In the genomic region with DNA sequence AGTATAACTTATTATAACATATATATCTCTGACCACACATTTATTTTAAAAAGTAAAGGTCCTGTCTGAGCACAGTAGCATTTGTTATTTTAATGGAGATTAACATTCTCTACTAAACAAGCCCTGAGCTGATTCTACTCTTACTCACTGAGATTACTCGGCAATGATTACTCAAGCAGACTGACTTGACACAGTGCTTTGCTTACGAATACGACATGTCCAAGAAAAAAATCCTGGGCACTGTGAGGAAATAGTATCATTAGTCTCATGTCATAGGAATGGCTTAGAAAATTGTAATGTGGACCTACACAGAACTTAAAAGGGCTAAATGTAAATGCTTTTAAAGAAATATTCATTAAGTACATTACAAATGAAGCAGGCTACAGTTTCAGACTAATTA, we compare ENCODE assay signal across 32 mouse cellular contexts. TPM values are rescaled to one million over a fixed set of nuclear protein-coding genes. Genes with fewer than 3 reads are reported as not detected.
DNase-seq lines count a peak whose midpoint lies in the region; ATAC-seq and TF ChIP-seq lines count a peak whose summit lies in the region.
"Had no signal": no experiment of that assay in that cellular context is flagged by ENCODE, and none has a peak within 500 bp of the region (broad histone marks: within the 10 kb centered on the region; RNA-seq: fewer than 3 reads in every experiment).

No protein-coding gene starts in this region.

- TF ChIP-seq CTCF in embryonic fibroblast, embryonic 13.5 days (IDR thresholded peaks at IDR 0.05; ENCODE audit: borderline replicate concordance, insufficient read depth, low read length), result no peak
- TF ChIP-seq CTCF in left cerebral cortex, adult 2 months (IDR thresholded peaks at IDR 0.05), result no peak

- H3K9me3 ChIP-seq in forebrain, embryonic 14.5 days (replicated peaks; ENCODE audit: control insufficient read depth, low read length), result no peaks in the 10 kb centered on the region
- no peaks in the 10 kb centered on the region for H3K9me3 ChIP-seq in forebrain, embryonic 16.5 days (ENCODE audit: control insufficient read depth, low read length)
- H3K9me3 ChIP-seq: embryonic facial prominence, embryonic 10.5 days; embryonic facial prominence, embryonic 15.5 days; forebrain, embryonic 10.5 days; heart, embryonic 10.5 days; heart, embryonic 15.5 days; intestine, embryonic 15.5 days; limb, embryonic 13.5 days; lung, embryonic 15.5 days; megakaryocyte, embryonic 14.5 days; midbrain, embryonic 12.5 days; neural tube, embryonic 12.5 days had no signal

- H3K27ac ChIP-seq in forebrain, embryonic 14.5 days (ENCODE audit: low read depth, low read length), result no peak overlapping the region
- H3K27ac ChIP-seq in forebrain, embryonic 16.5 days (ENCODE audit: low read length), result no peak overlapping the region
- H3K27ac ChIP-seq in embryonic fibroblast, embryonic 13.5 days (ENCODE audit: insufficient read depth, low read length), result peak overlapping the region; percentile 67
- H3K27ac ChIP-seq in left cerebral cortex, adult 2 months, result no peak overlapping the region
- H3K27ac ChIP-seq: embryonic facial prominence, embryonic 10.5 days; embryonic facial prominence, embryonic 15.5 days; forebrain, embryonic 10.5 days; heart, embryonic 10.5 days; heart, embryonic 15.5 days; hindbrain, postnatal 0 days; intestine, embryonic 15.5 days; kidney, postnatal 0 days; limb, embryonic 13.5 days; lung, embryonic 15.5 days; midbrain, embryonic 12.5 days; neural tube, embryonic 12.5 days had no signal

- H3K36me3 ChIP-seq in forebrain, embryonic 14.5 days (ENCODE audit: control insufficient read depth, insufficient read depth, low read length), result peaks cover 18% of the 10 kb centered on the region
- H3K36me3 ChIP-seq in forebrain, embryonic 16.5 days (ENCODE audit: control insufficient read depth, insufficient read depth), result no peaks in the 10 kb centered on the region
- H3K36me3 ChIP-seq: intestine, embryonic 15.5 days had no signal

- H3K4me2 ChIP-seq in forebrain, embryonic 14.5 days (ENCODE audit: low read length), result no peak overlapping the region
- H3K4me2 ChIP-seq in forebrain, embryonic 16.5 days (ENCODE audit: low read length), result no peak overlapping the region
- H3K4me2 ChIP-seq: embryonic facial prominence, embryonic 15.5 days; heart, embryonic 15.5 days; intestine, embryonic 15.5 days; limb, embryonic 13.5 days; liver, embryonic 11.5 days; lung, embryonic 15.5 days; midbrain, embryonic 12.5 days; neural tube, embryonic 12.5 days had no signal

- no peaks in the 10 kb centered on the region for H3K4me1 ChIP-seq in forebrain, embryonic 14.5 days (ENCODE audit: control insufficient read depth, insufficient read depth, low read length)
- peaks cover 3% of the 10 kb centered on the region; the same call in 1 of the 2 replicates for H3K4me1 ChIP-seq in forebrain, embryonic 16.5 days (replicated peaks; ENCODE audit: control insufficient read depth, insufficient read depth, low read length)
- H3K4me1 ChIP-seq in embryonic fibroblast, embryonic 13.5 days (ENCODE audit: control insufficient read depth, insufficient read depth, low read length), result peaks cover 7% of the 10 kb centered on the region
- H3K4me1 ChIP-seq: embryonic facial prominence, embryonic 15.5 days; forebrain, embryonic 10.5 days; intestine, embryonic 15.5 days; limb, embryonic 13.5 days; midbrain, embryonic 12.5 days; neural tube, embryonic 12.5 days had no signal

- intact Hi-C loops in left cerebral cortex, postnatal 4 days (cut with DNase I), result loop anchor here (10.0 kb wide), 1 partner anchor 51 kb away; no protein-coding TSS in a partner anchor
- intact Hi-C loops in left cerebral cortex, adult 2 months (cut with DNase I), result no loop called here

- TF ChIP-seq POLR2A in embryonic fibroblast, embryonic 13.5 days (IDR thresholded peaks at IDR 0.05; ENCODE audit: low read depth, low read length), result no peak

- no peak for ATAC-seq in forebrain, embryonic 14.5 days
- no peak for ATAC-seq in forebrain, embryonic 16.5 days
- ATAC-seq: CD4-positive, CD25-positive, alpha-beta regulatory T cell, adult 4 months; hindbrain, postnatal 0 days; intestine, embryonic 15.5 days had no signal

- WGBS in forebrain, embryonic 14.5 days, result 31% methylated on average over 3 of the region's 3 CpGs
- 23% methylated on average over 3 of the region's 3 CpGs for WGBS in forebrain, embryonic 16.5 days

- no peak overlapping the region for H3K9ac ChIP-seq in forebrain, embryonic 14.5 days (ENCODE audit: low read length)
- no peak overlapping the region for H3K9ac ChIP-seq in forebrain, embryonic 16.5 days (replicated peaks; ENCODE audit: low read depth, low read length)
- H3K9ac ChIP-seq: embryonic facial prominence, embryonic 15.5 days; heart, embryonic 15.5 days; intestine, embryonic 15.5 days; limb, embryonic 13.5 days; lung, embryonic 15.5 days; midbrain, embryonic 12.5 days; neural tube, embryonic 12.5 days had no signal

- H3K4me3 ChIP-seq in forebrain, embryonic 14.5 days (ENCODE audit: low read depth, low read length), result no peak overlapping the region
- H3K4me3 ChIP-seq in forebrain, embryonic 16.5 days (replicated peaks; ENCODE audit: low read length), result no peak overlapping the region
- H3K4me3 ChIP-seq in embryonic fibroblast, embryonic 13.5 days (ENCODE audit: insufficient read depth, low read length), result no peak overlapping the region
- H3K4me3 ChIP-seq in left cerebral cortex, adult 2 months, result no peak overlapping the region
- H3K4me3 ChIP-seq: embryonic facial prominence, embryonic 10.5 days; embryonic facial prominence, embryonic 15.5 days; forebrain, embryonic 10.5 days; heart, embryonic 10.5 days; heart, embryonic 15.5 days; intestine, embryonic 15.5 days; limb, embryonic 13.5 days; lung, embryonic 15.5 days; megakaryocyte, embryonic 14.5 days; midbrain, embryonic 12.5 days; myocyte; neural tube, embryonic 12.5 days had no signal

- DNase-seq in forebrain, embryonic 14.5 days (ENCODE audit: low spot score), result peak; percentile 31
- DNase-seq in Muller cell, postnatal 12 days (ENCODE audit: inconsistent ontology term), result peak; percentile 73
- no peak for DNase-seq in left cerebral cortex, postnatal 4 days
- no peak for DNase-seq in right cerebral cortex, postnatal 25 days
- no peak for DNase-seq in left cerebral cortex, adult 2 months (ENCODE audit: extremely low spot score in 1 of 2, low spot score in 2 of 2)
- DNase-seq: adrenal gland, postnatal 36 days; cerebellum, adult 8-10 months; cerebellum, postnatal 25 days; gastrocnemius, postnatal 14 days; heart, adult 11 months; kidney, adult 2 months; kidney, postnatal 4 days; layer of hippocampus, postnatal 36 days; lung, postnatal 4 days had no signal

- no peaks in the 10 kb centered on the region for H3K27me3 ChIP-seq in forebrain, embryonic 14.5 days (replicated peaks; ENCODE audit: control insufficient read depth, insufficient read depth, low read length)
- no peaks in the 10 kb centered on the region for H3K27me3 ChIP-seq in forebrain, embryonic 16.5 days (replicated peaks; ENCODE audit: control insufficient read depth, insufficient read depth, low read length)
- H3K27me3 ChIP-seq: embryonic facial prominence, embryonic 15.5 days; heart, embryonic 15.5 days; intestine, embryonic 15.5 days; limb, embryonic 13.5 days; lung, embryonic 15.5 days; megakaryocyte, embryonic 14.5 days; midbrain, embryonic 12.5 days; neural tube, embryonic 12.5 days had no signal

RNA-seq across cellular contexts. Expression of a gene that starts 20.0 kb away (rescaled TPM):
- 32.6 and 47.7 TPM in 2 replicates for polyA plus RNA-seq in forebrain, embryonic 14.5 days (2014; fragmentation: Nextera tagmentation; extraction: Ambion mirVana)
- polyA plus RNA-seq in forebrain, embryonic 16.5 days (2015; fragmentation: Nextera tagmentation; extraction: Ambion mirVana), result 66.6 and 88.1 TPM in 2 replicates
- polyA plus RNA-seq in embryonic fibroblast, embryonic 13.5 days (2011; ENCODE audit: insufficient read length, low read depth, missing spikeins), result 36.6 and 40.7 TPM in 2 replicates
- 10 to 100 TPM; 59.6 to 62.6 TPM for total RNA-seq in left cerebral cortex, postnatal 4 days (2021)
- 10 to 100 TPM; 57.1 to 60.5 TPM for total RNA-seq in left cerebral cortex, adult 2 months (2021)

RNA-seq across cellular contexts. Expression of a gene that starts 43.1 kb away (rescaled TPM):
- 6.8 and 9.8 TPM in 2 replicates for polyA plus RNA-seq in forebrain, embryonic 14.5 days (2014; fragmentation: Nextera tagmentation; extraction: Ambion mirVana)
- 6.4 and 8.3 TPM in 2 replicates for polyA plus RNA-seq in forebrain, embryonic 16.5 days (2015; fragmentation: Nextera tagmentation; extraction: Ambion mirVana)
- polyA plus RNA-seq in embryonic fibroblast, embryonic 13.5 days (2011; ENCODE audit: insufficient read length, low read depth, missing spikeins), result 2.5 and 3.2 TPM in 2 replicates
- 1 to 10 TPM; 2.0 to 2.2 TPM for total RNA-seq in left cerebral cortex, postnatal 4 days (2021)
- total RNA-seq in left cerebral cortex, adult 2 months (2021), result 1 to 10 TPM; 4.8 to 5.0 TPM
- total RNA-seq: hindbrain, postnatal 0 days had no signal
- polyA plus RNA-seq: CD4-positive, CD25-positive, alpha-beta regulatory T cell, adult 4 months had no signal

Comparison
In these comparisons a context has a peak if more than half of its experiments do, and no peak if none do; other contexts are left out.
1. DNase-seq: peak in forebrain, embryonic 14.5 days (single experiment) and Muller cell, postnatal 12 days (single experiment); none in left cerebral cortex, postnatal 4 days (single experiment), right cerebral cortex, postnatal 25 days (single experiment) and left cerebral cortex, adult 2 months (0 of 2).